Mouse (Mus musculus) hindbrain, embryonic 16.5 days (tissue): ENCODE results near the gene Zfp598. TPM values are rescaled to one million over a fixed set of nuclear protein-coding genes. Genes with fewer than 3 reads are reported as not detected.

Experiments used
- ATAC-seq: fragments of 200-750 bp; cut with Nextera tagmentation; 2 replicates; pipeline ENCODE4 v1.8.0; 2017; ENCODE audit warnings: moderate TSS enrichment, moderate library complexity
- H3K27ac ChIP-seq: fragments of 300-500 bp; sonication (generic); 2 replicates; pipeline ENCODE4 v1.5.1; 2014; ENCODE audit warnings: low read depth, mild to moderate bottlenecking, control low read depth, low read length, moderate library complexity
- H3K27me3 ChIP-seq: fragments of 300-500 bp; sonication (generic); replicated peaks from 2 replicates; pipeline ENCODE4 v1.6.1; 2014; ENCODE audit warnings: low read length; ENCODE audit not compliant: control insufficient read depth, insufficient read depth
- H3K36me3 ChIP-seq: fragments of 300-500 bp; sonication (generic); 2 replicates; pipeline ENCODE4 v1.6.1; 2014; ENCODE audit warnings: mild to moderate bottlenecking, low read length, moderate library complexity, mixed read lengths; ENCODE audit not compliant: control insufficient read depth, insufficient read depth
- H3K4me1 ChIP-seq: fragments of 300-500 bp; sonication (generic); 2 replicates; pipeline ENCODE4 v1.6.1; 2014; ENCODE audit warnings: low read depth, low read length; ENCODE audit not compliant: control insufficient read depth, insufficient read depth
- H3K4me2 ChIP-seq: fragments of 300-500 bp; sonication (generic); 2 replicates; pipeline ENCODE4 v1.6.1; 2014; ENCODE audit warnings: mild to moderate bottlenecking, low read length, control low read depth, moderate library complexity
- H3K4me3 ChIP-seq: fragments of 300-500 bp; sonication (generic); 2 replicates; pipeline ENCODE4 v1.5.1; 2014; ENCODE audit warnings: mild to moderate bottlenecking, low read length, control low read depth, moderate library complexity
- H3K9ac ChIP-seq: fragments of 300-500 bp; sonication (generic); 2 replicates; pipeline ENCODE4 v1.6.1; 2014; ENCODE audit warnings: low read depth, mild to moderate bottlenecking, control low read depth, low read length, moderate library complexity
- H3K9me3 ChIP-seq: fragments of 300-500 bp; sonication (generic); 2 replicates; pipeline ENCODE4 v1.6.1; 2014; ENCODE audit warnings: mild to moderate bottlenecking, low read length, moderate library complexity; ENCODE audit not compliant: control insufficient read depth
- WGBS: fragments of 180-500 bp; shearing (Covaris S2); extraction: QIAGEN DNeasy Blood & Tissue Kit; methylation state at CpG from one replicate; pipeline ENCODE4 v1.1.7; 2014; 5-methylcytosine and 5-hydroxymethylcytosine counted together
- polyA plus RNA-seq: library from polyadenylated mRNA; unstranded; fragments of >200 nt; fragmentation: Nextera tagmentation; extraction: Ambion mirVana; gene quantifications from 2 replicates; pipeline ENCODE4 v1.2.1, GENCODE M21; 2015

Zfp598 gene
- 10.8 and 18.7 TPM in 2 replicates for polyA plus RNA-seq

GRCm38 (mm10) chr17:24669545-24670245 lies at the start of gene Zfp598:
Gene Zfp598 (plus strand): TSS chr17:24669687.
- Histone ChIP-seq H3K4me1 (peaks cover 26% of the 10 kb centered on the region), H3K27me3 (no peaks in the 10 kb centered on the region), H3K4me3 (peak within 1 kb of the TSS; percentile 97), H3K9ac (peak within 1 kb of the TSS; percentile 99), H3K27ac (peak within 1 kb of the TSS; percentile 92), H3K4me2 (peak within 1 kb of the TSS; percentile 93), H3K36me3 (no peaks in the 10 kb centered on the region), H3K9me3 (no peaks in the 10 kb centered on the region)
- under 1% methylated on average over 65 of the region's 80 CpGs for WGBS
- peak; percentile 98 for ATAC-seq

- Histone ChIP-seq H3K9ac (no peak overlapping the region), H3K4me3 (no peak overlapping the region), H3K4me2 (no peak overlapping the region), H3K4me1 (no peaks in the 10 kb centered on the region), H3K27ac (no peak overlapping the region), H3K9me3 (no peaks in the 10 kb centered on the region), H3K36me3 (peaks cover 54% of the 10 kb centered on the region), H3K27me3 (no peaks in the 10 kb centered on the region)
- 93% methylated on average over 8 of the region's 8 CpGs for WGBS
- no peak for ATAC-seq
Observed at GRCm38 (mm10) chr17:24625472-24625871, 44.0 kb upstream of the Zfp598 start.

- Histone ChIP-seq H3K9ac (no peak overlapping the region), H3K4me1 (peaks cover 11% of the 10 kb centered on the region), H3K27me3 (no peaks in the 10 kb centered on the region), H3K27ac (no peak overlapping the region), H3K36me3 (peaks cover 26% of the 10 kb centered on the region), H3K4me3 (no peak overlapping the region), H3K4me2 (no peak overlapping the region), H3K9me3 (no peaks in the 10 kb centered on the region)
- no peak for ATAC-seq
- WGBS = 50% methylated on average over 5 of the region's 5 CpGs
Observed at GRCm38 (mm10) chr17:24628646-24629045, 40.8 kb upstream of the Zfp598 start.

GRCm38 (mm10) chr17:24630072-24630471 lies 39.4 kb upstream of the Zfp598 start:
- peaks cover 19% of the 10 kb centered on the region for H3K36me3 ChIP-seq
- H3K4me2 ChIP-seq = no peak overlapping the region
- whole genome bisulfite sequencing = 87% methylated on average over 14 of the region's 14 CpGs
- H3K27me3 ChIP-seq = no peaks in the 10 kb centered on the region
- no peak overlapping the region for H3K4me3 ChIP-seq
- H3K4me1 ChIP-seq = peaks cover 11% of the 10 kb centered on the region
- ATAC-seq = no peak
- no peaks in the 10 kb centered on the region for H3K9me3 ChIP-seq
- H3K9ac ChIP-seq = no peak overlapping the region
- no peak overlapping the region for H3K27ac ChIP-seq

GRCm38 (mm10) chr17:24632167-24632812 lies 37.2 kb upstream of the Zfp598 start, which contains the start of the genes Tsc2 and Nthl1:
Gene Tsc2 (minus strand): TSS chr17:24632630.
Gene Nthl1 (plus strand): TSS chr17:24632680.
- Histone ChIP-seq H3K9me3 (no peaks in the 10 kb centered on the region), H3K36me3 (peaks cover 15% of the 10 kb centered on the region; the same call in 1 of the 2 replicates), H3K9ac (peak within 1 kb of the TSS; percentile 81), H3K27ac (peak within 1 kb of the TSS; percentile 69), H3K27me3 (no peaks in the 10 kb centered on the region), H3K4me1 (peaks cover 11% of the 10 kb centered on the region), H3K4me3 (peak within 1 kb of the TSS; percentile 73), H3K4me2 (peak within 1 kb of the TSS; percentile 78)
- ATAC-seq = peak; percentile 93
- WGBS = 2% methylated on average over 51 of the region's 51 CpGs

GRCm38 (mm10) chr17:24632813-24633449 lies 36.6 kb upstream of the Zfp598 start:
- peak; percentile 44 for ATAC-seq
- Histone ChIP-seq H3K4me1 (peaks cover 11% of the 10 kb centered on the region), H3K27me3 (no peaks in the 10 kb centered on the region), H3K36me3 (peaks cover 12% of the 10 kb centered on the region; the same call in 1 of the 2 replicates), H3K27ac (peak overlapping the region; percentile 69), H3K4me2 (peak overlapping the region; percentile 78), H3K9ac (peak overlapping the region; percentile 81), H3K9me3 (no peaks in the 10 kb centered on the region), H3K4me3 (peak overlapping the region; percentile 73)
- 13% methylated on average over 22 of the region's 22 CpGs for WGBS

- Histone ChIP-seq H3K27ac (no peak overlapping the region), H3K27me3 (no peaks in the 10 kb centered on the region), H3K4me1 (peaks cover 11% of the 10 kb centered on the region), H3K4me2 (no peak overlapping the region), H3K4me3 (no peak overlapping the region), H3K9me3 (no peaks in the 10 kb centered on the region), H3K36me3 (peaks cover 6% of the 10 kb centered on the region), H3K9ac (no peak overlapping the region)
- no peak for ATAC-seq
- 93% methylated on average over 11 of the region's 11 CpGs for WGBS
Observed at GRCm38 (mm10) chr17:24633831-24634230, 35.7 kb upstream of the Zfp598 start.

- peaks cover under 1% of the 10 kb centered on the region for H3K36me3 ChIP-seq
- 88% methylated on average over 4 of the region's 4 CpGs for WGBS
- peaks cover 11% of the 10 kb centered on the region for H3K4me1 ChIP-seq
- H3K4me3 ChIP-seq = no peak overlapping the region
- no peak for ATAC-seq
- no peaks in the 10 kb centered on the region for H3K27me3 ChIP-seq
- H3K27ac ChIP-seq = no peak overlapping the region
- no peak overlapping the region for H3K4me2 ChIP-seq
- H3K9ac ChIP-seq = no peak overlapping the region
- H3K9me3 ChIP-seq = no peaks in the 10 kb centered on the region
Observed at GRCm38 (mm10) chr17:24635024-24635423, 34.5 kb upstream of the Zfp598 start.

GRCm38 (mm10) chr17:24635694-24636093 lies 33.8 kb upstream of the Zfp598 start:
- no peak overlapping the region for H3K9ac ChIP-seq
- no peaks in the 10 kb centered on the region for H3K27me3 ChIP-seq
- peaks cover 11% of the 10 kb centered on the region for H3K4me1 ChIP-seq
- H3K4me2 ChIP-seq = no peak overlapping the region
- no peaks in the 10 kb centered on the region; the same call in 1 of the 2 replicates for H3K36me3 ChIP-seq
- ATAC-seq = no peak
- no peaks in the 10 kb centered on the region for H3K9me3 ChIP-seq
- H3K4me3 ChIP-seq = no peak overlapping the region
- 96% methylated on average over 5 of the region's 5 CpGs for WGBS
- no peak overlapping the region for H3K27ac ChIP-seq
